Mouse (Mus musculus) A20 (cell line): ENCODE data around the gene Prrg2.

Source experiments
- DNase-seq: peaks from one replicate; pipeline ENCODE4 v3.0.0-alpha.2; 2011; ENCODE audit warnings: low read depth, low spot score

The Prrg2 gene

GRCm38 (mm10) chr7:45012824-45013223 lies 49.7 kb downstream of the Prrg2 start:
- DNase-seq, result no peak

GRCm38 (mm10) chr7:45012011-45012410 lies 50.5 kb downstream of the Prrg2 start:
- no peak for DNase-seq

DNA sequence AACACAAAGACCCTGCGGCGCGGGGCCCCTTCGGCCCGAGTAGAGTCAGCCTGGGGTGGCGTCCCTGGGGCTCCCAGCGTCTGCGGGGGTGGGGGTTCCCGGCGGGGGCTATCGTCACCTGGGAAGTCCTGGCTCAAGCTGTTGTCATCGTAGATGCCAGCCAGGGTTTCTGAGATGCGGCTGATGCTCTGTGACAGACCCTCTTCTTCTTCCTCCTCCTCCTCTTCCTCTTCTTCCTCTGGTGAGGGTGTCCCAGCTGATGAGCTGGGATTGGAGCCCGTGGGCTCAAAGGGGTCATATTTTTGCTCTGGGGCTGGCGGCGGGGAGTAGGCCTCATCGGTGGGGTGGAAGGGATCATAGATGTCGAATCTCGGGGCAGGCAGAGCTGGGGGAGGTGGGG lies 54.1 kb downstream of the Prrg2 start:
- DNase-seq, result no peak

GRCm38 (mm10) chr7:45007846-45008245 lies 54.6 kb downstream of the Prrg2 start:
- DNase-seq, result no peak

DNA sequence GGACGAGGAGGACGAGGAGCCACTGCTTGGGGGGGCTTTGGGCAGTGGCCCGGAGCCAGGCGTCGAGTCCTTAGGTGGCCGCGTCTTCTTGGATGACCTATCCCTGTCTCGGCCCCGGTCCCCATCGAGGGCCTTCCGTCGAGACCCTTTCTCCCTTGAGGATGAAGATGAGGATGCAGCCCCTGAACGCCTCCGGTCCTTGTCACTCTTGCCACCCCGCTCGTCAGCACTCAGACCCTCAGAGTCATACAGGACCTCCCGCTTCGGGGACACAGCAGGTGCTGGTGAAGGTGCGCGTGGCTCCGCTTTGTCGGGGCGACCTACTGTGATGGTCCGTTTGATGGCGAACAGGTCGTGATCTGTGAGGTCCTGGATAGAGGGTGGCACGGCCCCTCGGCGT lies 55.3 kb downstream of the Prrg2 start:
- no peak for DNase-seq

DNA sequence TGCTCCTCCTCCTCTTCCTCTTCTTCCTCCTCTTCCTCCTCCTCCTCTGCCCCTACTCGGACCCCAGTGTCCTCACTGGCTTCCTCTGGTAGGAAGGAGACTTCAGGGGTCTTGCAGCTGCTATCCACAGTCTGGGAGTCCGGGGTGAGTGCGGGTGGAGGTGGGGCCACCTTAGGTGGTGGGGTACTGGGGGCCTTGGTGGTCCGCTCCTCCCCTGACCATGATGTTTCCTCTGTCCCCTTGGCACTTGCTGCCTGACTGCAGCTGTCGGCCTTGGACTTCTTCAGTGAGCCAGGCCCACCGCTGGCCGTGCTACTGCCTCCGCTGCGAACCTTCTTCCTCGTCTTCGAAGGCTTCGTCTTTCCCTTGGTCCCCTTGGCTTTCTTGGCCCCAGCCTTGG lies 56.0 kb downstream of the Prrg2 start:
- no peak for DNase-seq

GRCm38 (mm10) chr7:45005321-45005992 lies 57.0 kb downstream of the Prrg2 start:
- no peak for DNase-seq

- DNase-seq, result no peak
Observed at GRCm38 (mm10) chr7:45004546-45004945, 57.9 kb downstream of the Prrg2 start.
